Mouse (Mus musculus) limb, embryonic 14.5 days (tissue): ENCODE data around the gene Bcam. TPM values are rescaled to one million over a fixed set of nuclear protein-coding genes. Genes with fewer than 3 reads are reported as not detected.

Experiments used
- ATAC-seq: fragments of 200-750 bp; cut with Nextera tagmentation; 2 replicates; pipeline ENCODE4 v1.8.0; 2017; ENCODE audit warnings: low read depth, moderate number of reproducible peaks, moderate TSS enrichment; ENCODE audit not compliant: low FRiP score
- DNase-seq: peaks from one replicate; pipeline ENCODE4 v3.0.0-alpha.2; 2015; ENCODE audit warnings: low spot score
- H3K27ac ChIP-seq: fragments of 300-500 bp; sonication (generic); replicated peaks from 2 replicates; pipeline ENCODE4 v1.5.1; 2014; ENCODE audit warnings: low read depth, mild to moderate bottlenecking, low read length, moderate library complexity, mixed read lengths
- H3K27me3 ChIP-seq: fragments of 300-500 bp; sonication (generic); 2 replicates; pipeline ENCODE4 v1.6.1; 2014; ENCODE audit warnings: low read length, mixed read lengths; ENCODE audit not compliant: control insufficient read depth, insufficient read depth
- H3K36me3 ChIP-seq: fragments of 300-500 bp; sonication (generic); 2 replicates; pipeline ENCODE4 v1.6.1; 2014; ENCODE audit warnings: mild to moderate bottlenecking, low read length, moderate library complexity, mixed read lengths; ENCODE audit not compliant: control insufficient read depth, insufficient read depth
- H3K4me1 ChIP-seq: fragments of 300-500 bp; sonication (generic); 2 replicates; pipeline ENCODE4 v1.6.1; 2014; ENCODE audit warnings: antibody characterized with exemption, low read length, mixed read lengths; ENCODE audit not compliant: control insufficient read depth, insufficient read depth
- H3K4me2 ChIP-seq: fragments of 300-500 bp; sonication (generic); replicated peaks from 2 replicates; pipeline ENCODE4 v1.6.1; 2014; ENCODE audit warnings: low read depth, mild to moderate bottlenecking, low read length, moderate library complexity; ENCODE audit not compliant: severe bottlenecking
- H3K4me3 ChIP-seq: fragments of 300-500 bp; sonication (generic); replicated peaks from 2 replicates; pipeline ENCODE4 v1.5.1; 2014; ENCODE audit warnings: low read length
- H3K9ac ChIP-seq: fragments of 300-500 bp; sonication (generic); 2 replicates; pipeline ENCODE4 v1.6.1; 2014; ENCODE audit warnings: mild to moderate bottlenecking, low read depth, low read length, moderate library complexity; ENCODE audit not compliant: severe bottlenecking
- H3K9me3 ChIP-seq: fragments of 300-500 bp; sonication (generic); 2 replicates; pipeline ENCODE4 v1.6.1; 2016; ENCODE audit warnings: low read length; ENCODE audit not compliant: control insufficient read depth
- POLR2A ChIP-seq: fragments of 200-500 bp; IDR thresholded peaks from 2 replicates; pipeline ENCODE4 v1.8.0; 2012; ENCODE audit warnings: inconsistent platforms, mild to moderate bottlenecking, moderate library complexity, borderline replicate concordance; ENCODE audit not compliant: insufficient read depth, insufficient read length; ENCODE audit errors: extremely low read depth
- WGBS: fragments of 180-500 bp; shearing (Covaris S2); extraction: QIAGEN DNeasy Blood & Tissue Kit; methylation state at CpG from one replicate; pipeline ENCODE4 v1.1.7; 2014; 5-methylcytosine and 5-hydroxymethylcytosine counted together
- polyA plus RNA-seq, 2 experiments: library from polyadenylated mRNA; depleted of rRNA in 1 of 2; stranded (reverse) in 1 of 2; unstranded in 1 of 2; fragments of >200 nt; fragmentation: Nextera tagmentation in 1 of 2; extraction: Ambion mirVana in 1 of 2; gene quantifications; 2 replicates each; pipeline versions ENCODE4 v1.2.1 to v1.2.3; 2012 to 2014

Bcam gene
- polyA plus RNA-seq, 2 experiments, result 94.3 to 116 TPM

DNA sequence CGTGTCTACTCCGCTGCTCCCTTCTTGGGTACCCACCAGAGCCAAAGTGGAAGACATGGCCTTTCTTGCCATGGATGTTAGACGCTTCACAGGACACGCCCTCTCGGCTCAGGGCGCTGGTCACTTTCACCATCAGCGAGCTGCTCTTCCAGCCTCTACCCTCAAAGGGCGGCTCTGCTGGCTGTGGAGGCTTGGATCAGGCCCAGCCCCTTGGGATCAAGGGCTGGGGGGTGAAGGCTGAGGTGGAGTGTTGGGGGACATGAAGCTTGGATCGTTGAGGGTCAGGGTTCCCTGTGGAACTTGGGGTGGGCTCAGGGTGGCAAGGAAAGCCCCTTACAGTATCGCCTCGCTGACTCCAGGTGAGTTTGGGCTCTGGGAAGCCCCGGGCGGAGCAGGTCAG lies 12.2 kb downstream of the Bcam start:
- TF ChIP-seq POLR2A, result no peak
- no peak for DNase-seq
- Histone ChIP-seq H3K9ac (no peak overlapping the region), H3K27ac (no peak overlapping the region), H3K9me3 (no peaks in the 10 kb centered on the region), H3K27me3 (no peaks in the 10 kb centered on the region), H3K4me1 (no peaks in the 10 kb centered on the region), H3K4me2 (no peak overlapping the region), H3K36me3 (peaks cover 20% of the 10 kb centered on the region), H3K4me3 (no peak overlapping the region)
- WGBS, result 85% methylated on average over 13 of the region's 13 CpGs
- no peak for ATAC-seq

DNA sequence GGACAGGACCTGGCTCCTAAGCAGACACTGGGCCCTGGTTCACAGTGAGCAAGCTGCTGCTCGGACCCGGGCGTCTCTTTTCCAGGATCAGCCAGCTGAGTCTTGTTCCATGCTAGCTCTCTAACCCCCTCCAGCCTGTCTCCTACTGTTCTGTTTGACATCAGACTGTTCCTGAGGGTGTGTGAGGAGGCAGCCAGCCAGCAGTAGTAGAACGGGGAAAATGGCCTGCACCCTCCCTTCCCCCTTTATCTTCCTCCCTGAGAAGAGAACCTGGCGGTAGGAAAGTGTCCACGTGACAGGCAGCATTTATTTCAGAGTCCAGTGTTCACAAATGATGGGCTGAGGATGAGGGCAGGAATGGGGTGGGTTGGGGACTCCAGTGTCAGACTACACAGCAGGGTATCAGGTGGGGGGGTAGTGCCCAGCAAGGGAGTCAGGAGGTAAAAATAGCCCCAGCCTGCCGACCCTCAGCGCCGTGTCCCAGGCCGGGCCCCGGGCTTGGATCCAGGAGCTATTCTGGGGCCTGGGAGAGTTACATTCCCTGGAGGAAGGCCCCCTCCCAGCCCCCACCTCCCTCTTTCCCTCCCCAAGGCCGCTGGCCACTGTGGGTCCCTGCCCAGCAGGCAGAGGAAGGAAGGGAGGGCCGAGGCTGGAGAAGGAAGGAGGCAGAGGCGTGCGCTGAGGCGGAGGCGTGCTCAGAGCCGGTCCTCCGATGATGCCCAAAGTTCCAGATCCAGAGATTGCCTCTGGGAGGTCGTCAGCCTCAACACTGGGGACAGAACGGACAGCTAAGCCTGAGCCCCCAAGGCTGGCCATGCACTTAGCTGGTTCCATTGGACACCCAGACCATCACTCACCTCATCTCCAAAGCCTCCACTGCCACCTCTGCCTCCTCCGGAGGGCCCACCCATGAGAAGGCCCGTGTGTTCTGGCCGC lies 14.7 kb downstream of the Bcam start:
- Histone ChIP-seq H3K4me2 (no peak overlapping the region), H3K27me3 (no peaks in the 10 kb centered on the region), H3K27ac (no peak overlapping the region), H3K9ac (no peak overlapping the region), H3K36me3 (peaks cover 15% of the 10 kb centered on the region), H3K4me3 (no peak overlapping the region), H3K4me1 (no peaks in the 10 kb centered on the region), H3K9me3 (no peaks in the 10 kb centered on the region)
- no peak for TF ChIP-seq POLR2A
- WGBS, result 81% methylated on average over 21 of the region's 24 CpGs
- no peak for DNase-seq
- ATAC-seq, result no peak

DNA sequence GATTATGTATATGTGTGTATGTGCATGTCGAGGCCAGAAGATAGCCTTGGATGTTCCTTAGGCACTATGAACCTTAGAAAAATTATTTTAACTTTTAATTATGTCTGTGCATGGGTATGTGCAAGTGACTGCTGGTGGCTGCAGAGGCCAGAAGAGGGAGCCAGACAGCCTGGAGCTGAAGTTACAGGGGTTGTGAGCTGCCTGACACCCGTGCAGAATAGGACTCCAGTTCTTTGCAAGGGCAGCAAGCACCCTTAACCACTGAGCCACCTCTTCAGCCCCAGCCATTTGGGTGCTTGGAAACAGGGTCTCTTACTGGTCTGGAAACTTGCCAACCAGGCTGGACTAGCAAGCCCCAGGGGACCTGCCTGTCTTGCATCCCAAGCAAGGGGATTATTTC lies 15.8 kb downstream of the Bcam start:
- H3K36me3 ChIP-seq, result peaks cover 15% of the 10 kb centered on the region
- H3K4me2 ChIP-seq, result no peak overlapping the region
- no peak overlapping the region for H3K4me3 ChIP-seq
- WGBS, result 83% methylated on average over 2 of the region's 2 CpGs
- H3K27ac ChIP-seq, result no peak overlapping the region
- no peak for DNase-seq
- no peaks in the 10 kb centered on the region for H3K27me3 ChIP-seq
- TF ChIP-seq POLR2A, result no peak
- no peak for ATAC-seq
- H3K4me1 ChIP-seq, result peaks cover 5% of the 10 kb centered on the region
- H3K9me3 ChIP-seq, result no peaks in the 10 kb centered on the region
- no peak overlapping the region for H3K9ac ChIP-seq

DNA sequence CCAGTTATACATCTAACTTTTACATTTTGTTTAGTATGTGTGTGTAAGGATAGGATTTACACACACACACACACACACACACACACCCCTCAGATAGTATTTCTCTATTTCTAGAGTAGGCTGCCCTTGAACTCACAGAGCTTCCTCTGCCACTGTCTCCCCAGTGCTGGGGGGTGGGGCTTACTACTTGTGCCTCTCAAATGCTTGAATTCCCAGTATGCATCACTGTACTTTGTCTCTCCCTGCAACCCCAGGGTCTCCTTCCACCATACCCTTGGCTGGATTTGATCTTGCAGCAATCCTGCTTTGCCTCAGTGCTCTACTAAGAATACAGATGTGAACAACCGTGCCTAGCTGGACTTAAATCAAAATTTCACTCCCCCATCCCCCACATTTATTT lies 16.8 kb downstream of the Bcam start:
- no peak for DNase-seq
- no peak overlapping the region for H3K9ac ChIP-seq
- WGBS, result 80% methylated on average over 1 of the region's 1 CpGs
- peaks cover 5% of the 10 kb centered on the region for H3K4me1 ChIP-seq
- H3K27me3 ChIP-seq, result no peaks in the 10 kb centered on the region
- no peak overlapping the region for H3K4me2 ChIP-seq
- peaks cover 15% of the 10 kb centered on the region for H3K36me3 ChIP-seq
- no peaks in the 10 kb centered on the region for H3K9me3 ChIP-seq
- no peak for TF ChIP-seq POLR2A
- H3K27ac ChIP-seq, result no peak overlapping the region
- H3K4me3 ChIP-seq, result no peak overlapping the region
- ATAC-seq, result no peak

DNA sequence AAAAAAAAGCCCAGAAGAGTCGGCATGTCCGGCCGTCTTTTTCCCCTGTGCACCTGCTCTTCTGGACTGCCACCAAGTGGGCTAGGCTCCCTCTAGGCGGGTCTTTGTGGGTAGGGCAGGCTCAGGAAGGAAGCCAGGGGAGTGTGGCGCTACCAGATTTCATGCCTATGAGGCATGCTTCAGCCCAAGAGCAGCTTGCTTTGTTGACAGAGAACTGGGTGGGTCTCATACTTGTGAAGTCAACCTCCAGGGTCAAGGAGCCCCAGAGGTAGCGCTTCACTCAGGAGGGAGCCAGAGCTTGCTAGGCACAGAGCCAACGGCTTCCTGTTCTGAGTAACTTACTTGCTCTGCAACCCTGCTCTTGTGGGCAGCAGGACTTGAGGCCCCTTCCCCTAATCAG lies 17.2 kb downstream of the Bcam start:
- peaks cover 5% of the 10 kb centered on the region for H3K4me1 ChIP-seq
- H3K9me3 ChIP-seq, result no peaks in the 10 kb centered on the region
- H3K36me3 ChIP-seq, result peaks cover 13% of the 10 kb centered on the region
- H3K4me2 ChIP-seq, result no peak overlapping the region
- no peak overlapping the region for H3K27ac ChIP-seq
- H3K9ac ChIP-seq, result no peak overlapping the region
- H3K4me3 ChIP-seq, result no peak overlapping the region
- ATAC-seq (no peak), DNase-seq (no peak)
- H3K27me3 ChIP-seq, result no peaks in the 10 kb centered on the region
- 74% methylated on average over 7 of the region's 7 CpGs for WGBS
- TF ChIP-seq POLR2A, result no peak
